Mouse (Mus musculus): Measurements from ENCODE around the gene Atp6v1g3.

Atp6v1g3 gene

DNA sequence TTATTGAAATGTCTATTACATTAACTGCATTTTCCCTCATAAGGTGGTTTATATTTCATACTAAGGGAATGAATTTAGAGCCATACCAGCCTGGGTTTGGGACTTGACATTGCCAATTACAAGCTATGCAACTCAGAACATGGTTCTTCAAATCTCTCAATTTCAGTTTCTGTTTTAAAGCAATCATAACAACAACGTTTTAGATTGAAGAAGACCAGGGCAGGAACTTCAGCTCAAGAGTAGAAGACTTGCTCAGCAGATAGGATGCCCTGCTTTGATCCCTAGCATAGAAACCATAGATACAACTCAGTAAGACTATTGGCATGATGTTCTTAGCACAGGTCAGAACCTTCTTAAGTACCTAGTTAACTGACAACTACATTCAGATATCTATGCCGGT, 63.9 kb downstream of the Atp6v1g3 start:
- in situ Hi-C loops (cut with MboI, MseI), result loop anchor here in 1 of 2 experiments (10.0 kb wide), 1 partner anchor 287 kb away; the partner anchor contains the start of gene Nek7

Measured in T-helper 17 cell (primary cell).